Mouse (Mus musculus) T-helper 2 cell (primary cell): ENCODE data around the gene Antxr1.

ENCODE experiments used
- in situ Hi-C: fragments of 300-600 bp; cut with MboI, MseI; formaldehyde crosslinking; loops from one replicate; pipeline ENCODE4 v1.15.1; 2025; ENCODE audit warnings: high pct_unique_total_duplicates

Antxr1 gene

DNA sequence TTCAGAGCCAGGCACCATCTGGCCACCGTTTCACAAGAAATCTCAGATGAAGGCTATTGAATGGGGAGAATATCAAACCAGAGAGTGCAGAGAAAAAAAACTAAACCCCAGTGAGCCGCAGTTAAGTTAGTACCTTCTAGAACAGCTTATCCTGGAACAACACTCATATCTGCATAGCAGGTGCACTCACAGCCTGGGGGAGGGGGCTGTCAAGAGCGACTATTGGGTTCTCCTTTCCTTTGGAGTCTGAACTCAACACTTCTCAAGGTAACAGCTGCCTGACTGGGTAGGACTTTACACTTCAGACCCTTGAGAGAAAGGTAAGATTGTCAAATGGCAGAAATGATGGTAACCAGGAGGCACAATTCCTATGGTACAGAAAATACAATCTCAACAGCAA lies 187.7 kb downstream of the Antxr1 start:
- in situ Hi-C loops = no loop called here

DNA sequence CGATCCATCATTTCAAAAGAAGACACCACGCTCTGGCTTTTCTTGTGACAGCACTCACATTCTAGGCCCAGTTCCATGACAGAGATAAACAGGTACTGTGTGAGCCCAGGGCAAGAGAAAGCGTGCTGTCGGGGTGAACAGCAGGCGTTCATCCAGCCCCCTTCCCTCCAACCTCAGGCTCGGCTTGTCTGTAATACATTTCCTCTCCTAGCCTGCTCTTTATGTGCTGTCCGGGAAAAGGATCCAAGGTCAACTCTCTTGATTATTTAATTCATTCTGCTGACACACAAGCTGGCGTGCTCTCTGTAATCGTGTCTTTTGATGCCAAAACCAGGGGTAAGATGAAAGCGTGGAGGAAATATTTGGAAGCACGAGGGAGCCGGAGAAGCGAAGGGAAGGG lies 192.0 kb downstream of the Antxr1 start:
- in situ Hi-C loops = no loop called here

DNA sequence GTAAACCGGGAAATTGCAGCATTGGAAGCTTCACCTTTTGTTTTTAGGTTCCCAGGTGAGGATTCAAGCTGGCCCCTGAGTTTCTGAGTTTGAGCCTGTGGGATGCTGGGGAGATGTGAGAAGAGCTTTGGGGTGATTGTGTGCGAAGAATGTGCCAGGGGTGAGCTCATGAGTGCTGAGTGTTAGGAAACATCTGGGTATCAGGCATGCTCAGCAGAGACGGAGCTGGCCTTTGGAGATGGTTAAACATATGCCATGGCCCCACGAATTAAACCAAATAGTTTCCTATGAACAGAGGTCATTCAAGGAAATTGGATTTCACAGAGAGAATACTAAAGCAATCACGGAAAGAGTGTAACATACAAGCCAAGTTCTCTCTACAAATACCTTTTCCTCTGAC lies 193.4 kb downstream of the Antxr1 start:
- in situ Hi-C loops = no loop called here

DNA sequence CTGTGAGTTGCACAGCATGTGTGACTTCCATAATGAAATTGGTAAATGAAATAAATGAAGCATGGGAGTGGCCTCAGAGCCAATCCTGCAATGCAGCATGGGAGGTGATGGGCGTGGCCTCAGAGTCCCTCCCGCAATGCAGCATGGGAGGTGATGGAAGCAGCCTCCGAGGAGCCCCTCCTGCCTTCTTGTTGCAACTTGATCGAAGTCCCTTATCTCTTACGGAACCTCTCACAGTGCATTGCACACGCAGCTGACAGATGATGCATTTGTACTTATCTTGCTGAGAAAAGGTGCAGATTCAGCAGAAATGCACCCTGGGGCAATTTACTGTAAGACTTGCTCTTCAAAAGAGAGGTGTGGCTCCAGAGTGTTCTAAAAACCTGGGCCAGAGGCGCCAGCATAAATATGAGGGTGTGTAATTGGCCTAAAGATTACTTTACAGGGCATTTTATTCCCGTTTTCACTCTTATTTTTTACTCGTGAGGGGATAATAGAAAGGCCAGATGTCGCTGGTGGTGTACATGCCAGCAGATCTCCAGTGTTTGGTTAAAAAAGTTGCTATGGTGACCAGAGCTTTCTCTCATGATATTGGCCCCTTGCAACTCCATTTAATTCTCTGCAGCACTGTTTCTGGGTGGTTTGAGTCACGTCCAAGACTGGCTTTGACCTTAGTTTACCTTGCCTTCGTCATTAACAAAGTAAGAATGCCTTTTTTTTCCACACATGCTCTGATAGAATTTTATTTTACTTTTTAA lies 195.6 kb downstream of the Antxr1 start:
- in situ Hi-C loops = no loop called here

DNA sequence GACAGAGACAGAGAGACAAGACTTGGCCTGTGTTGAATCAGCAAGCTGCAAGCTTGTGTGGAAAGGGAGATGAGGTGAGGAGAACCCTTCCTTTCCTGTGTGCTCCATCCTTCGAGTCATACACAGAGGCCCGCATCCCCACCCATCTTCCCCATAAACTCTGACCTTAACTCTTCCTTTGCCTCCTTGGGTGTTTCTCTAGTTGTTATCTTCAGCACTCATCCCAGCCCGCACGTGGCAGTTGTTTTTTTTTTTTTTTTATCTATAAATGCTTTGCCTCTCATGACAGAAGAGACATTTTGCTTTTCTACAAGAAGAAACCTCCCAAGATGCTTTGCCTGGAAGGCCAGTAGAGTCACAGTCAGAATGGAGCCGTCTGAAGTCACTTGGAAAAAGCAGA lies 197.1 kb downstream of the Antxr1 start:
- in situ Hi-C loops = no loop called here

DNA sequence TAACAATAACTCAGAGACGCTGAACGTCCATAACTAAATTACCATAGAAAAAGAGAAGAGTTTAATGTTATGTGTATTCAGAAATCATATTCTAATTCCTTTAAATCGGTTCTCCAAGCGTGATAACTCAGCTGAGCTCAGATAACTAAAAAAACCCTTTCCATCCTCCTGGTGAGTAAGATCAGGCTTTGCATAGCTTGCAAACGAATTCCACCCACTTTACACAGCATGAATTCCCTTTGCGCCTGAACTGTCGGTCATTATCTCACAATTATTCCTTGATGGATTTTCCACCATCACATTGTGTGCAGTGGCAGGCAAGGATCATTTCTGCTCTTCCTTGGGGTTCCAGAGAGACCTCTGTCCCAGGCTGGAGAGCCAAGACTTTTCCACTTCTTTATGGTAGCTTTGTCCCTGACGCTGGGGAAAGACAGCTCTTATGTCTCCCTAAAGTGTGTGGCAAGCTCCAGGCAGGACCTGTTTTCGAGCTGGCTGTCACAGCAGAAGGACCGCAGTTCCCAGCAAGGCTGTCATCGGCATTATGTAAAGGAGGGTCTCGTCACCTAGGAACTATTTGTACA lies 201.6 kb downstream of the Antxr1 start:
- in situ Hi-C loops = no loop called here

DNA sequence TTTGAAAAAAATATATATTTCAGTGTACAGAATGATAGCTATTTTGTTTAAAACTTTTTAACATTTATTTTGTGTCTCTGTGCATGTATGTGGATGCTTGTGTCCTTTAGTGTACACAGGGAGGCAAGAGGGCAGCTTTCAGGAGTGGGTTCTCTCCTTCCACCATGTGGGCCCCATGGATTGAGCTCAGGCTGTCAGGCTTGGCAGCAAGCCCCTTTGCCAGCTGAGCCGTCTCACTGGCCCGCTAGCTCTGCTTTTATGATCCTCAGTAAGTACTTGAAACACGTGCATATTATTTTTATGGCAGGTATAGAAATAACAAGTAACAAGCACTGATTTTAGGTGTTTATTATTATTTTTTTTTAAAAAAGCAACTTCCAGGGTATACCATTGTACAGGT lies 202.1 kb downstream of the Antxr1 start:
- in situ Hi-C loops = no loop called here

DNA sequence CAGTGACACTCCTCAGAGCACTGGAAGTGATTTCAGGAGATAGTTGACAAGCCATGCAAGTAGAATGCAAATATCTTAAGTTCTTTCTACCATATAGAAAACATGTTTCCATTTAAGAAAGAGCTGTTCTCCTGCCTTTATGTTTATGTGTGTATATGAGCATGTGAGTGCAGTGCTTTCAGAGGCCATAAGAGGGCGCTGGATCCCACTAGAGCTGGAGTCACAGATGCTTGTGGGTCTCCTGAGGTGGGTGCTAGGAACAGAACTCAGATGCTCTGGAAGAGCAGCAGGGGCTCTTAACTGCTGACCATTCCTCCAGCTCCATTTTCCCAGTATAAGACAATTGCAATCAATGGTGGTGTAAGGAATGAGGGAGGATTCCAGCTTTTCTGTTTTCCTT lies 204.5 kb downstream of the Antxr1 start:
- in situ Hi-C loops = no loop called here

DNA sequence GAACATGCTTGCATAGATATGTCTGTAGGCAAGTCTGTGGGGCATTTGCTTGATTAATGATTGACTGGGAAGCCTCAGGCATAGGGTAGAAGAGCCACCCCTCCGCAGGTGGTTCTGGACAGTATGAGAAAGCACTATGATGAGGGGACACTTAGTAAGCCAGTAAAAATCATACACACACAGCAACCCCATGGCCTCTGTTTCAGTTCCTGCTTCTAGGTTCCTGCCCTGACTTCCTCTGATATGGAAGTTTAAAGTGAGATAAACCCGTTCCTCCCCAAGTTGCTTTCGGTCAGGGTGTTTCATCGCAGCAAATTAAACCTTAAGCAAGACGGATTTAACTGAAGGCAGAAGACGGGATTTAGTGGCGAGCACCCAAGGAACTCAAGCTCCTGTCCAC lies 205.0 kb downstream of the Antxr1 start:
- in situ Hi-C loops = no loop called here

DNA sequence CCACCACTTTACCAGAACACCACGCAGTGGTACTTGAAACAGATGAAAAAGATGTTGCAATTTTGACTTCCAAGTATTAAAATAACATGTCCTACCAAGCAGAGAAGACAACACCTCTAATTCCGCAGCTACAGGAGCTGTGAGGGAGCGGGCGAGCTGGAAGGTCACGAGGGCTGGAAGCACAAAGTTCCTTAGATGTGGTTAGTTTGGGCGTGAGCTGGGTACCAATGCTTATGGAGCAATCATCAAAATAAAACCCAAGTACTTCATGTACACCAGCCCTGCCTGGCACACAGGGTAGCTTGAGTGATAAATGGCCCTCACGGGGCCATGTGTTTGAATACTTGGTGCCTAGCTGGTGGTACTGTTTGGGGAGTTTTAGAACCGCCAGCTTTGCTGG lies 205.8 kb downstream of the Antxr1 start:
- in situ Hi-C loops = no loop called here

DNA sequence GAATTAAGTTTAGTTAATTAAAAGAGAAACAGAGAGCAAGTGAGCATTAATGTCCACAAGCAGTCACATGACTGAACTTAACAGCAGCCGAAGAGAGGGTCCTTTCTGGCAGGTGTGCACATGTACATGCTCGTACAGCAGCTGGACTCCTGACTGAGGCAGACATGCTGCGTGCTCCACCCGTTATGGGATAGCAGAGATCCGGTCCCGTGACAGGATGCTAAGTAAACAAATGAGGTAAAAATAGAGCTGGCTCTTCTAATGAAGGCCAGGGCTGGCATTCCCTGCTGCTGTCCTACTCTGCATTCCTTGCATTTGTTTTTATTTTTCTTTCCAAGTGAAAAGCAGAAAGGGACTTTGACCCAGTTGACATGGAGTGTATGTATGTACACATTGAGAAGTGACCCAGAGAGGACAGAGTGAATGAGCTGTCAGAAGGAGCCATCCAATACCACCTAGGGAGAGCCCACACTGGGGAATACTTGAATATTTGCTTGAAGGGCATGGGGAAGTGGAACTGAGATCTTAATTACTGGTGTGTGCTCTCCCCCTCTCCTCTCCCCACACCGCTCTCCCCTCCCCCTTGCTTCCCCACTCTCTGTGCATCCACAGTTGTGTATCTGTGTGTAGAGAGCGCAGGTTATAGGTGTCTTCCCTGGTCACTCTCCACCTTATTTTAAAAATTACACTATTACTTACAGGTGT lies 208.4 kb downstream of the Antxr1 start:
- in situ Hi-C loops = no loop called here

DNA sequence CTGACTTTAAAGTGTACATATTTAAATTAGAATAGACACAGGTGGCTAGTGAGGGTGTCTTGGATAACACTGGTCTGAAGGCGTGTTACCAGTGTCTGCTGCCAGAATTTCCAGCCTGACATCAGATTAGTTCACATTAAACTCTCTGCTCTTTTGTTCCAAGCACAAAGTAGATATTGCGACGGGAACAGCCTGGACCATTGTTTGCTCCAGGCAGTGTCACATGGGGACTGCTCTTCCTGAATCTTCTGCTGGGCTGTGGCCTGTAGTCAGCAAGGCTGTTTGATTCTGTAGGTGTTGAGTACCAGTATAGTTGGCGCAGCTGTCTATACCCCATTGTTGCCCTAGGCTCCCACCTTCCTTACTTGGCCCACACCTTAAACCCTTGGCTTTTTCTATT lies 211.6 kb downstream of the Antxr1 start:
- in situ Hi-C loops = no loop called here

DNA sequence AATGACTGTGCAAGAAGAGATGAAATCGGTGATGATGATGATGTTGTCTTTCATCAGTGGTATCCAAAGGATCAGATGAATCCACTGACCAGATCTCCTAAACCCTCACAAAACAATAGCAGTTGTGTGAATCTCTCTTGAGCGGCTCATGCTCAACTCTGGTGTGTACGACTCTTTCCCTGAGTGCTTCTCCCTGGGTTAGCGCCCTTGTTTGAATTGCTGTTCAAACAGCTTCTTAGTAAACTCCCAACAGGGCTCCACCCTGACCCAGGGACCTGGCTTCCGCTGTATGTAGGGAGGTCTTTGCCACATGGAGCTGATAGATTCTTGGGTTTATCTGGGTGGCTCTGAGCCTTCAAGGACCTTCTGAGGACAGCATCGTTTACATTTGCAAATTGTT lies 212.2 kb downstream of the Antxr1 start:
- in situ Hi-C loops = no loop called here

DNA sequence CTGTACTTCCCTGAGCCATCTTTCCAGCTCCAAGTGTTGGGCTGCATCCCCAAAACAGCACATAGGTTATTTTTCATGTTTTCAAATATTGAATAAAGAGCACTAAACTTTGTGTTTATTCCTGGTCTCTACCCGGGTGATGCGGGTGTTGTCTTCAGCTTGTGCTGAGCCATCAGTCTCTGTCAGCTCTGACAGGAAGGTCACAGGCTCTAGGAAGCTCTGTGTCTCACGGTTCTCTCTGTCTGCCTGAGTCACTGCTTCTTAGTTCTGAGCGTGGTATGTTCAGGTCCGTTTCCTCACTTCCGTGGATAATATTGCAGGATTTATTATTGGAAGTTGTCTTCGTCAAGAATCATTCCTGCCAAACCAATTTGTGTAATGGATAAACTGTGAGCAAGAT lies 213.7 kb downstream of the Antxr1 start:
- in situ Hi-C loops = no loop called here

DNA sequence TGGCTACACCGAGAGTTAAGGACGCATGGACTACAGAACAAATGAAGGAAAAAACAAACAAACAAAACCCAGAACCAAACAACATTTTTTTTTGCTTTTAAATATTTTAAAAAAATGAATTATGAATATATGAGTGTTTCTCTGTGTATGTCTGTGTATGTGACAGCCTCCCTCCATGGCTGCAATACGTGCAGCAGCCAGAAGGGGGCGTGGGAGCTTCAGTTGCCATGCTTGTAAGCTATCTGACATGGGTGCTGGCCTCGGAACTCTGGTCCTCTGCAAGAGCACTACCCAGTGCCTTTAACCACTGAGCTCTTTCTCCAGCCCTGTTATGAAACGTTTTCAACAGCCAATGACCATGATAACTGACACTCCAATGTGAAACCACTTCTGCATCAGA lies 215.0 kb downstream of the Antxr1 start:
- in situ Hi-C loops = no loop called here

DNA sequence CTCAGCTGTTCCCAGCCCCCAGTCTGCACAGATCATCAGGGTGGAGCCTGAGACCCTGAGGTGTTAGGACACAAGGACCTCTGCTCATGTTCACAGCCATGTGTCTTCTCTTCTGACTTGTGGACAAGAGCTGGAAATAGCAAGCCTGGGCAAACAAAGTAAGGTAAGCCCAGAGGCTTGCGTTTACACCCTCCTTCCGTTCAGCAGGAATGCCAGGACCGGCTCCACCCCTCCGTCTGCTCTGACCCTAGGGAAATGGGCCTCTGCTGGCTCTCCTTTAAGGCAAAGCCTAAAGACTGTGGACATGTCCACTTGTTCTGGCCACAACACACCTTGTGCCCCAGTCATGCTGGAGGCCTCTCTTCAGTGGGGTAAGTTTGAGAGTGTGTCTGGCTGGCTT lies 215.6 kb downstream of the Antxr1 start:
- in situ Hi-C loops = no loop called here

DNA sequence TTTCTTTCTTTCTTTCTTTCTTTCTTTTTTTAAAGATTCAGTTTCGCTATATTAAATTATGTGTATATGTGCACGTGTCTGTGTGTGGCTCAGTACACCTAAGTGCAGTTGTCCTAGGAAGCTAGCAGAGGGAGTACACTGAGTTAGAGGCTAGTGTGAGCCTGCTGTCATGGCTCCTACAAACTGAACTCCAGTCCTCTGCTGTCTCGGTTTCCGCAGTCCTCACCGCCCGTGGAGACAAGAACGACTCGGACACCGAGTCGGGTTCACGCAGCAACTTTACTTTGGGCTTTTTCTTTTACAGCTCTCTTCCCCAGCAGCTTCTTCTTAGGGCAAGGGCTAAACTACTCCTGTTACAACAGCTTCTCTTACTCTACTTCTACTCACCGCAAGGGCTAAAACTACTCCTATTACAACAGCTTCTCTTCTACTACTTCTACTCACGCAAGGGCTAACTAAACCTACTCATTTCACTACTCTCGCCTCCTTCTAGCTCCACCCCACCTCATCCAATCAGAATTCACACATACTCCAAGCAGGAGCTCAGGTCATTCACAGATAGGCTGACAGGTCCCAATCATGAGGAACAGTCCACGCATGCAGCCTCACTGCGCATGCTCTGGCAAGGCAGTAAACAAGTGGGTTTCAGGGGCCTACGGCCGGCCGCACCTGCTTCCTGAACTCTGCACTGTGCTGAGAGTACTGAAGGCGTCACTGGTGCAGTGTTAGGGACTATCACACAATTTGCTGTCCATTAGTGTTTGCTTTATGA lies 216.4 kb downstream of the Antxr1 start:
- in situ Hi-C loops = no loop called here

DNA sequence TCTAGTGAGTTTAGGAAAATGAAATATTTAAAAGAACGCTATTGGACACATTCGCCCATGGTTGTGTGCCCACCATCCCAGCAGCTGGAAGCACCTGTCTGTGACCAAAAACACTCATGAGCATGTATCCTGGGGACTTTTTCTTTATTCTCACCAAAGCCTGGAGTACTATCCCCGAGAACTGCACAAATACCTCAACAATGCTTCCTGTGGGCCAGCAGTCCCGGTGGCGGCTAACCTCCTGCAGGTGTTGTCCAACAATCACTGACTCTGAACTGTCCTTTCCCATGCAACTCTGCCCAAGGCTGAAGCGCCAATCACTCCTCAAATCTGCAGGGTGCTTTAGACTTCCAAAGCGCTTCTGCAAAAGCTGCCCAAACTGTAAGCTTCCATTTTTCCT lies 219.0 kb downstream of the Antxr1 start:
- in situ Hi-C loops = no loop called here

DNA sequence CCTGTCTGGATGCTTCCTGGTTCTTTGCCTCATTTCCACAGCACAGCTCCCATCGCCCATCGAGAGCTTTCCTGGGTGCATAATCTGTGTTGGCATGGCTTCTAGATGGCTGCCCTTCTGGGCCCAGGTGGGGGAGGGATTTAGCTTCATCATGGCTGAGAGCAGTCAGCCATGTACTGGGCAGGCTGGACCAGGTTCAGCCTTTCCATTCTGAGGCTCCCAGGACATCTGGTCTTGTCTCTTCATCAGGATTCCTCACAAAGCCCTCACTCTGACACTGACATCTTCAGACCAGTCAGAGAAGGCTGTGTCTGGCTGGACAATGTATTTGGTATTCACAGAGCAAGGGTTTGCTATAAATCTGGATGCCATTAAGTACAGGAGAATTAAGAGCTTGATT lies 219.6 kb downstream of the Antxr1 start:
- in situ Hi-C loops = no loop called here

DNA sequence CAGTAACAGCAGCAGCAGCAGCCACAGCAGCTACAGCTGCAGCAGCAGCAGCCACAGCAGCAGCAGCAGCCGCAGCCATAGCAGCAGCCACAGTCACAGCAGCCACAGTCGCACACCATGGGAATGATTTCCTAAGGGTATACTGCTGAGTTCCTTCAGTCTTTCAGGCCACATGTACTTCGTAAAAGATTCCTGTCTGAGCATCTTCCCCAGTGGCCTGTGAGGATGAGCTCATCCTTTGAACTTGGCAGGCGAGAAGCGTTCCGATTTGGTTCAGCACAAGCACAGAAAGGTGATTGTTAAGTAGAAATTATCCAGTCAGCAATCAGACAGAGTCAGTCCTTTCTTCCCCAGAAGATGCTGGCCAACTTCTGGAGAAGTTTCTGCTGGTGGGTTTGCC lies 223.5 kb downstream of the Antxr1 start:
- in situ Hi-C loops = no loop called here

DNA sequence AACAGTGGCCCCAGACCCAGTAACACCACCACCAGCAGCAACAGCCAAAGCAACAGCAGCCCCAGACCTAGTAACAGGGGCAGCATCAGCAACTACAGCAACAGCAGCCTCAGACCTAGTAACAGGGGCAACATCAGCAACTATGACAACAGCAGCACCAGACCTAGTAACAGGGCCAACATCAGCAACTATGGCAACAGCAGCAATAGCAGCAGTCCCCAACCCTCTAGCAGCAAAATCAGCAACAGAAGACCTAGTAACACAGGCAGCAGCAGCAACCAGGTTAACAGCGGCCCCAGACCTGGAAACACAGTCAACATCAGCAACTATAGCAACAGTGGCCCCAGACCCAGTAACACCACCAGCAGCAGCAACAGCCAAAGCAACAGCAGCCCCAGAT lies 224.1 kb downstream of the Antxr1 start:
- in situ Hi-C loops = no loop called here

DNA sequence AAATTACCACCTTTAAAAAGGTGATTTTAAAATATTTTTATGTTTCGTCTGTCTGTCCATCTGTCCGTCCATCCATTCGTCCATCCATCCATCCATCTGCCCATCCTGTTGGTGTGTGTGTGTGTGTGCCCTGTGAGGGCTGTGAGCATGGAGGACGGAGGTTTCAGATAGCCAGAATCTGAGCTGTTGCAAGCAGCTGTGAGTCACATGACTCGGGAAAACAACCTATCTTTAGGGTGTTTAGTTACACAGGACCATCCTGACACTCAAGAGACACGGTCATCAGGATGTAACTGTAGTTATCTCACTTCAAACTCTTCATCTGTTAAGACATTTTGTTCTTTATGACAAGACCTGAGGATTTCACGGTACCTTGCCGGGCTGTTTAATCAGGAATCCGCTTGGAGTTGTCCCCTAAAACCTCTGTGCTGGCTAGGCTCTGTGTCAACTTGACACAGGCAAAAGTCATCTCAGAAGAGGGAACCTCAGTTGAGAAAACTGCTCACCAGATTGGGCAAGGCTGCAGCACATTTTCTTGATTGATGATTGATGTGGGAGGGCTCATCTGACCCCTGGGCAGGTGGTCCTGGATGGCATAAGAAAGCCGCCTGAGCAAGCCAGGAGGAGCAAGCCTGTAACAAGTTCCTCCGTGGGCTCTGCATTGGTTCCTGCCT lies 231.4 kb downstream of the Antxr1 start, which contains the start of gene D6Ertd527e:
D6Ertd527e (plus strand) TSS at position 624 of the 674 bp plus-strand sequence.
- in situ Hi-C loops = loop anchor here (5.0 kb wide), 2 partner anchors 173 to 223 kb away; no protein-coding TSS in a partner anchor
